Mouse (Mus musculus): ENCODE data around the gene Cfap298. TPM values are rescaled to one million over a fixed set of nuclear protein-coding genes. Genes with fewer than 3 reads are reported as not detected.

Gene Cfap298
- polyA plus RNA-seq, 1 experiment from 2014 or later, result 49.8 TPM

DNA sequence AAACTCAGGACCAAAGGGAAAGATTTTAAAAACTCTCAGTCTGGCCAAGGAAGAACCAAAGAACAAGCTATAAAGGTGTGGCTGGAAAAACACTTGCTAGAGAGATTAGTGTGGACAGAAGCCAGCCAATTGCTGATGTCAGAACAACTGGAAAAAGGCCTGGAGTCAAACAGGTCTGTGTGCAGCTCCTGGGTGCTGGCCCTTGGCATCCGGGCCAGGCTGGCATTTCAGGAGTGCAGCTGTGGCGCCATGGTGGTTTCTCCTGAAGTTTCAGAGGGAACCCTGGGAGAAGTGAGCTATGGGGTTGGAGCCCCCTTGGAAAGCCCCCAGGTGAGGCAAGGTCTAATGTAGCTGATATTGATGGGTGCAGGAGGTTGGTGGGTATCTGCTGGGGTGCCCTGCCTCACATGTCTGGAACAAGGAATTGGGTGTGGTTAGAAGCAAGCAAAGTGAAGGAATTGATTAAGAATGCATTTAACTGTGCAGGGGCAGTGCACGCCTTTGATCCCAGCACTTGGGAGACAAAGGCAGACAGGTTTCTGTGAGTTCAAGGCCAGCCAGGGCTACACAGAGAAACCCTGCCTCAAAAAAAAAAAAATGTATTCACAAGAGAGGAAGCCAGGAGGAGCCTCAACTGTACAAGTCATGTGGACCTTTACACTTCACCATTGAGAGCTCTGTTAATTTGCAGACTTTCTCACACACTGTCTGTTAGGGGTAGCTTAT is 56.6 kb downstream of the Cfap298 start:
- WGBS, result 91% methylated on average over 3 of the region's 3 CpGs
- Histone ChIP-seq H3K9me3 (replicated peaks) (no peaks in the 10 kb centered on the region), H3K4me2 (replicated peaks) (no peak overlapping the region), H3K9ac (no peak overlapping the region), H3K4me3 (no peak overlapping the region), H3K27me3 (no peaks in the 10 kb centered on the region), H3K4me1 (peaks cover 3% of the 10 kb centered on the region; the same call in 1 of the 2 replicates), H3K36me3 (no peaks in the 10 kb centered on the region), H3K27ac (no peak overlapping the region)
- ATAC-seq (ENCODE audit: low FRiP score), result no peak

Small RNA genes within 50 kb of the gene (microRNA-seq; reads per million reads assigned to microRNA genes)
- not detected for gene Gm22933

Other genes starting within 250 kb of the Cfap298 start
- gene Mis18a, start 207.7 kb downstream of the Cfap298 start, polyA plus RNA-seq (2016; fragmentation: Nextera tagmentation; extraction: Ambion mirVana), result 48.5 and 49.5 TPM in 2 replicates
- 0.22 TPM in 1 of 2 replicates, not detected in the other for gene Mrap, start 196.9 kb downstream of the Cfap298 start, polyA plus RNA-seq (2016; fragmentation: Nextera tagmentation; extraction: Ambion mirVana)
- gene Urb1, start 124.7 kb downstream of the Cfap298 start, polyA plus RNA-seq (2016; fragmentation: Nextera tagmentation; extraction: Ambion mirVana), result 12.6 and 13.8 TPM in 2 replicates
- 2.7 and 3.6 TPM in 2 replicates for gene Eva1c, start 108.4 kb downstream of the Cfap298 start, polyA plus RNA-seq (2016; fragmentation: Nextera tagmentation; extraction: Ambion mirVana)
- gene Synj1, start 76.2 kb upstream of the Cfap298 start, polyA plus RNA-seq (2016; fragmentation: Nextera tagmentation; extraction: Ambion mirVana), result 33.9 and 35.7 TPM in 2 replicates
- gene Paxbp1, start 109.4 kb upstream of the Cfap298 start, polyA plus RNA-seq (2016; fragmentation: Nextera tagmentation; extraction: Ambion mirVana), result 104 and 113 TPM in 2 replicates
- gene 4932438H23Rik, start 160.0 kb upstream of the Cfap298 start, polyA plus RNA-seq (2016; fragmentation: Nextera tagmentation; extraction: Ambion mirVana), result 0.16 and 1.1 TPM in 2 replicates

All from hindbrain, embryonic 12.5 days (tissue).